Mouse (Mus musculus) urinary bladder, postnatal 4 days (tissue): ENCODE measurements around the gene Coch.
"Not testable (repeated sequence)": the region's sequence is repeated elsewhere in the genome, so short reads cannot be mapped to it uniquely, and the experiment has no call there.

Experiments used
- DNase-seq, 2 experiments: peaks; one replicate each; pipeline ENCODE4 v3.0.0; 2021 to 2022; ENCODE audit warnings: low spot score in 2 of 2

Coch gene

DNA sequence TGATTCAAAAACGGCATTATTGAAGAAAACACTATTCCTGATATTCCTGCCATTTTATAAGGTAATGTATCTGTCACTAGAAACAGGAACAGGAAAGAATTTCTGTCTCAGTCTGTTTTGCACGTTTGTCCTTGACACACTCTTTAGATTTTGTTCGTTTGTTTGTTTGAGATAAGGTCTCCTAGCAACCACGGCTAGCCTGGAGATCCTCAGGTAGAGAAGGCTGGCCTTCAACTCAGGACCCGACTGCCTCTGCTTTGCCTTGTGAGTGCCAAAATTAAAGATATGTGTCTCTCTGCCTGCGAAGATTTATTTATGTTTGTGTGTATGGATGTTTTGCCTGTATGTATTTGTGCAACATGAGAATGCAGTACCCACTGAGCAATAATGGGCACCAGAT is 48.7 kb downstream of the Coch start:
- no peak for DNase-seq

- not testable (repeated sequence) for DNase-seq
Observed at GRCm38 (mm10) chr12:51649401-51649800, 56.3 kb downstream of the Coch start.
